Mouse (Mus musculus) spleen, adult 2 months (tissue): ENCODE data around the gene Gstcd.

Experiments
- CTCF ChIP-seq: fragments of 200-500 bp; IDR thresholded peaks from 2 replicates; pipeline ENCODE4 v1.5.1; 2011; ENCODE audit warnings: mild to moderate bottlenecking, inconsistent platforms; ENCODE audit not compliant: insufficient read depth, insufficient read length, insufficient replicate concordance; ENCODE audit errors: extremely low read depth
- POLR2A ChIP-seq: fragments of 200-500 bp; IDR thresholded peaks from 2 replicates; pipeline ENCODE4 v1.6.1; 2011; ENCODE audit warnings: low read depth, low read length, inconsistent platforms

DNA sequence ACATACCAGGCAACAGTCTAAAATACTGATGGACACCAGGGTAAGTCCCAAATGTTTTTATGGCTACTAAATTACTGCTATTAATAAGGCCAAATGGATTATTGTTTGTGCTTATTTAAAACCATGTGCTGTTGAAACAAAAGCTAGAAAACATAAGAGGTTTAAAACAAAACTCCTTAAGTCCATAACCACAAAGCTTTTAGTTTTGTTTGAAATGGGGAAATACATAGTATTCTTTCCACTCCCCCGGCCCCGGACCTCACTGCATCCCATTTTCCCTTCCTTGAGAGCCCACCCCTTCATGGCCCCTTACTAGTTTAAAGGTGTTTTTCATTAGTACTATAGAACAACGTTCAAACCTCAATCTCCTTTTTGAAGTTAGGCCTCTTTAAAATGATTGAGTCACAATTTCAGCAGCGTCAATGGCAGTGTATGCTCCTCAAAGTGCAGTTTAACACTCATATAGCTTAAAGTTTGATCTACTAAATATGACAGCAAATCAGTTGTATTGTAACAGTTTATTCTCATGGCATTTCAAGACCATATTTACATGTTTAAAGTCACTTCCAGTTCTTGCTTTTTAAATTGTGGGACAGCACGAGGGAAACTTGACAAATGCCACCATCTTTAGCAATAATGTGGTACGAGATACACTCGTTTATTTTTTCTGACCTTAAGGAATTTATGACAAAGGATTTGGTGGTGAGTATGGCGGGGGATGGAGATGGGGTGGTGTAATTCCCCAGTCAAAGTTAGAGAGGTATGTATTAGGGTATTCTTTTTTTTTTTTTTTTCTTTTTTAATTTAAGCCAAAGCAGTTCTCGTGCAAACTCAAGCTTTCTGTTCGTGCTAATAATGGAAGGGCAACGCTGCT lies 1.3 kb downstream of the Gstcd start:
- TF ChIP-seq CTCF = no peak
- TF ChIP-seq POLR2A = no peak
